Mouse (Mus musculus) heart, adult 8-10 months (tissue): ENCODE measurements around the gene Vamp4. TPM values are rescaled to one million over a fixed set of nuclear protein-coding genes. Genes with fewer than 3 reads are reported as not detected.

Source experiments
- DNase-seq: peaks from one replicate; pipeline ENCODE4 v3.0.0; 2022; ENCODE audit warnings: low spot score
- total RNA-seq, 4 experiments: library from RNA; stranded (reverse); gene quantifications; 2 replicates each; pipeline ENCODE4 v1.2.4; 2022

Vamp4 gene
- total RNA-seq, 4 experiments from 2014 or later: 20.9 to 25.3 (median 24.1) TPM

- DNase-seq: no peak
These were observed 75.9 kb downstream of the Vamp4 start for GRCm38 (mm10) chr1:162646083-162646686.

DNA sequence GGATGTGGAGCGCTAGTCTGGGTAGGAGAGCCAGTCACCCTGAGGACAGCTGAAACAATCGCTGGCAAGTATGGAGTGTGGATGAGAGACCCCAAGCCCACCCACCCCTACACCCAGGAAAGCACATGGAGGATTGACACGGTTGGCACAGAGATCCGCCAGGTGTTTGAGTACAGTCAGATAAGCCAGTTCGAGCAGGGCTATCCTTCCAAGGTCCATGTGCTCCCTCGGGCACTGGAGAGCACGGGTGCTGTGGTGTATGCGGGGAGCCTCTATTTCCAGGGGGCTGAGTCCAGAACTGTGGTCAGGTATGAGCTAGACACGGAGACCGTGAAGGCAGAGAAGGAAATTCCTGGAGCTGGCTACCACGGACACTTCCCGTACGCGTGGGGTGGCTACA lies 78.1 kb downstream of the Vamp4 start:
- no peak for DNase-seq

Other genes with a start within 250 kb of the Vamp4 start
- 1 to 10 TPM; 2.6 to 4.6 (median 4.1) TPM for gene Dnm3, start 92.5 kb upstream of the Vamp4 start, total RNA-seq
- 1 to 10 TPM; 4.5 to 6.7 (median 5.6) TPM for gene Mettl13, start 22.0 kb upstream of the Vamp4 start, total RNA-seq
- 1 to 10 TPM; 2.8 to 3.9 (median 3.4) TPM for gene Myoc, start 68.6 kb downstream of the Vamp4 start, total RNA-seq
- not detected for gene Myocos, start 87.7 kb downstream of the Vamp4 start, total RNA-seq
- gene Prrc2c, start 170.0 kb downstream of the Vamp4 start, total RNA-seq: 10 to 100 TPM; 68.5 to 76.0 (median 71.9) TPM
- gene Fmo4, start 243.5 kb downstream of the Vamp4 start, total RNA-seq: not detected